Mouse (Mus musculus) stomach, embryonic 15.5 days (tissue): ENCODE data around the gene Ndufs8. TPM values are rescaled to one million over a fixed set of nuclear protein-coding genes. Genes with fewer than 3 reads are reported as not detected.
A peak's percentile ranks its signal among the peaks of the same experiment; 100 is the strongest.

Experiments
- ATAC-seq: fragments of 200-750 bp; cut with Nextera tagmentation; 2 replicates; pipeline ENCODE4 v1.8.0; 2017; ENCODE audit warnings: low read depth, moderate number of reproducible peaks, moderate TSS enrichment; ENCODE audit not compliant: insufficient read depth, low FRiP score
- H3K27ac ChIP-seq: fragments of 300-500 bp; sonication (generic); 2 replicates; pipeline ENCODE4 v1.5.1; 2015; ENCODE audit warnings: mild to moderate bottlenecking, inconsistent platforms
- H3K27me3 ChIP-seq: fragments of 300-500 bp; sonication (generic); replicated peaks from 2 replicates; pipeline ENCODE4 v1.6.1; 2015; ENCODE audit warnings: inconsistent platforms
- H3K36me3 ChIP-seq: fragments of 300-500 bp; sonication (generic); 2 replicates; pipeline ENCODE4 v1.6.1; 2015; ENCODE audit warnings: inconsistent platforms
- H3K4me1 ChIP-seq: fragments of 300-500 bp; sonication (generic); 2 replicates; pipeline ENCODE4 v1.6.1; 2015; ENCODE audit warnings: inconsistent platforms
- H3K4me2 ChIP-seq: fragments of 300-500 bp; sonication (generic); 2 replicates; pipeline ENCODE4 v1.6.1; 2015; ENCODE audit warnings: mild to moderate bottlenecking, inconsistent platforms
- H3K4me3 ChIP-seq: fragments of 300-500 bp; sonication (generic); replicated peaks from 2 replicates; pipeline ENCODE4 v1.5.1; 2015; ENCODE audit warnings: inconsistent platforms
- H3K9ac ChIP-seq: fragments of 300-500 bp; sonication (generic); 2 replicates; pipeline ENCODE4 v1.6.1; 2015; ENCODE audit warnings: inconsistent platforms
- H3K9me3 ChIP-seq: fragments of 300-500 bp; sonication (generic); 2 replicates; pipeline ENCODE4 v1.6.1; 2016; ENCODE audit warnings: inconsistent platforms
- WGBS: fragments of 180-500 bp; shearing (Covaris S2); methylation state at CpG from one replicate; pipeline ENCODE4 v1.1.7; 2015; 5-methylcytosine and 5-hydroxymethylcytosine counted together
- polyA plus RNA-seq: library from polyadenylated mRNA; unstranded; fragments of >200 nt; fragmentation: Nextera tagmentation; extraction: Ambion mirVana; gene quantifications from 2 replicates; pipeline ENCODE4 v1.2.1, GENCODE M21; 2015

Ndufs8 gene
- polyA plus RNA-seq, 1 experiment from 2014 or later: 320 TPM

GRCm38 (mm10) chr19:3914535-3914934 lies 2.0 kb upstream of the Ndufs8 start:
- Histone ChIP-seq H3K9me3 (no peaks in the 10 kb centered on the region), H3K9ac (no peak overlapping the region), H3K4me1 (peaks cover 14% of the 10 kb centered on the region), H3K4me2 (no peak overlapping the region), H3K36me3 (peaks cover 7% of the 10 kb centered on the region; the same call in 1 of the 2 replicates), H3K27me3 (no peaks in the 10 kb centered on the region), H3K4me3 (no peak overlapping the region), H3K27ac (no peak overlapping the region)
- 85% methylated on average over 5 of the region's 5 CpGs for WGBS
- no peak for ATAC-seq

DNA sequence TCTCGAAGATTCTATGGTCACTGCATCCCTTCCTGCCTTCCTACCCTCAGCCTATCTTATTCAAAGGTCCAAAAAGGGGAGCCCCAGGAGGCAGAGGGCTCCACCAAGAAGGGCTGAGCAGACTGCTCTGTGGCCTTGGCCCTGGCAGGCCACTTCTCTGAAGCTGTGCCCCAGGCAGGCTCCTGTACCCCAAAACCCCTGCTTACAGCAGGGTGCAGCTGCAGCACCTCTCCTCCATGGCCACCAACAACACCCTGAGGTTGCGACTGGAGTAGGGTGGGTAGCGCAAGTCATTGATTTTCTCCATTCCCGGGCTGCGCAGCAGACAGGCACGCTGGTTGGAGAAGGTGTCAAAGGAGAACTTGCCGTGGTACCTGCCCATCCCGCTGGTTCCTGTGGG lies 1.1 kb upstream of the Ndufs8 start:
- Histone ChIP-seq H3K4me2 (peak overlapping the region; percentile 69), H3K36me3 (peaks cover 15% of the 10 kb centered on the region), H3K4me3 (peak overlapping the region; percentile 78), H3K27me3 (no peaks in the 10 kb centered on the region), H3K27ac (no peak overlapping the region), H3K9ac (no peak overlapping the region; the same call in 1 of the 2 replicates), H3K4me1 (peaks cover 14% of the 10 kb centered on the region), H3K9me3 (no peaks in the 10 kb centered on the region)
- ATAC-seq: no peak
- WGBS: 84% methylated on average over 8 of the region's 8 CpGs

GRCm38 (mm10) chr19:3910206-3910605 lies 2.4 kb downstream of the Ndufs8 start:
- Histone ChIP-seq H3K4me2 (no peak overlapping the region), H3K4me1 (peaks cover 37% of the 10 kb centered on the region), H3K4me3 (no peak overlapping the region), H3K36me3 (peaks cover 18% of the 10 kb centered on the region), H3K9ac (no peak overlapping the region), H3K27ac (no peak overlapping the region), H3K27me3 (no peaks in the 10 kb centered on the region), H3K9me3 (no peaks in the 10 kb centered on the region)
- WGBS: 82% methylated on average over 5 of the region's 5 CpGs
- no peak for ATAC-seq

DNA sequence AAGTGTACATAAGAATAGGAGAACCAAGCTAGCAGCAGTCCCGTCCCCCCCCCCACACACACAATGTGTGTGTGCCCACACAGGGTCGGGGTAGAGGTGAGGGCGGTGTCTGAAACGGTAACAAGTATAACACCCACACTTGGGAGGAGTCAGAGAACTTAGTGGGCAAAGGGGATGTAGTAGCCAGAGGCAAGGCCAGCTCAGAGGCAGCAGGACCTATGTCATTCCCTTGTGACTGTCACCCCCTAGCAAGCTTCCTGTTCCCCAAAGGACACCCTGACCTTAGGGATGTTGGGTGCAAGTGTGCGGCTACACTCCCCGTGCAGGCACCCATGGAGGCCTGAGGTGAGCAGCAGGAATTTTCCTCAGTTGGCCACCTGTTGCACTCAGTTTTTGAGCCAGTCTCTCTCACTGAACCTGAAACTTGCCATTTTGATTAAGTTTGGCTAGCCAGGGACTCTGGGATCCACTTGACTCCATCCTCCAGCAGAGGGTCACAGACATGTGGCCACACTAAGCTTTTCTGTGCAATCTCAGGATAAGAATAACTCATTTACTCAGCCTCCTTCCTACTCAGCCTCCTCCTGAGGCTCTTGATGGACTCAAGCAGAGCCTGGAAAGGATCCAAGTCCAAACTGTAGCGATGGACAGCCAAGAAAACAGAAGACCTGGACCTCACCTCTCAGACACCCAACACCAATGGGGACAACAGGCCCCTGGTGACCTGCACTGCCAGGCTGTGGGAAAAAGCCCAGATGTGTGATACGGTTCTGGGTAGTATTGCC lies 4.5 kb downstream of the Ndufs8 start:
- no peaks in the 10 kb centered on the region for H3K27me3 ChIP-seq
- peak overlapping the region; percentile 90 for H3K4me2 ChIP-seq
- H3K27ac ChIP-seq: no peak overlapping the region; the same call in none of the 2 replicates
- no peaks in the 10 kb centered on the region for H3K9me3 ChIP-seq
- ATAC-seq: no peak
- WGBS: 75% methylated on average over 8 of the region's 8 CpGs
- peaks cover 24% of the 10 kb centered on the region for H3K36me3 ChIP-seq
- H3K4me3 ChIP-seq: peak overlapping the region; percentile 78
- peaks cover 41% of the 10 kb centered on the region for H3K4me1 ChIP-seq
- H3K9ac ChIP-seq: no peak overlapping the region

DNA sequence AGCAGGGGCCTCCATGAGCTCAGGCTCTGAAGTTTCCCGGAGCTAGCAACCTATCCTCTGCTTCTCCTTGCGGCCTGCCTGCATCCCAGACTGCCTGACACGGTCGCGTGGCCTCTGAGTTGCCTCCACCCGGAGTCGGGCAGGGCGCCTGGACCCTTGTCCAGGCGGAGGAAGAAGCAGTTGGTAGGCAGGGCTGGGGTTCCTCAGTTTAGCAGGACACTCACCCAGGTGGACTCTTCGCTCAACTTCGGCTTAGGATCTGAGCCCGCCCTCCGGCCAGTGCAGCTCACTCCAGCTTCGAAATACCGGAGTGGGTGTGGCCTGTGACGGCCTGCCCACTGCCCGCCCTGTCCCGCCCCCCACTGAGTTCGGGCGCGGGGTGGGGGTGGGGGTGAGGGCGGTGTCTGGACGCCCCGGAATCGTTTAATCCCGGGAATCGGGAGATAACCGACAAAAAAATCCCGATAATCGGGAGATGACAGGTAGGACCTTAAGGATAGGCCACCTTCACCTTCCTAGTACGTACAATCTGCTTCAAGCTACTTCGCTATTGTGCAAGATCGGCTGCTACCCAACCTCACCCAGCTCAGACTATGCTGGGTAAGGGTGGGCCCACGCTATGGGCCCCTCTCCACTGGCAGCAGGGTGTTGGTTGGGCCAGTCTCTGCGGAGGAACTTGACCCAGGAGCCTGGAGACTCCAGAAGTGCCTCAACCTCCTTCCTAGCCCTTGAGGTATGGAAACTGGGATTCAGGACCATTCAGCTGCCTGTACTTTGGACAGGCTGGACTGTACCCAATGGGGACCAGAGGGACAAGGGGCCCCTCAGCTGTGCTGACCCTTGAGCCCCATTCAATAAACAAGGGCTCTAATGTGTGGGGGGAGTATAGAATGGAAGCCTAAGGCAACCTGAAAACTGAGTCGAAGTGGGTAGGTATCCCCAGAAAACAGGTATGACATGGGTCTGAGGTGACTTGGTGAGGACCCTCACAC lies 5.5 kb downstream of the Ndufs8 start, which contains the start of gene Tcirg1:
Gene Tcirg1 (minus strand): TSS at position 339 of the 992 bp plus-strand sequence.
- ATAC-seq: peak; percentile 88
- 3% methylated on average over 36 of the region's 36 CpGs for WGBS
- Histone ChIP-seq H3K9me3 (no peaks in the 10 kb centered on the region), H3K27ac (peak within 1 kb of the TSS; percentile 84), H3K9ac (peak within 1 kb of the TSS; percentile 68), H3K4me3 (peak within 1 kb of the TSS; percentile 78), H3K36me3 (peaks cover 28% of the 10 kb centered on the region), H3K4me2 (peak within 1 kb of the TSS; percentile 90), H3K27me3 (no peaks in the 10 kb centered on the region), H3K4me1 (peaks cover 40% of the 10 kb centered on the region)

DNA sequence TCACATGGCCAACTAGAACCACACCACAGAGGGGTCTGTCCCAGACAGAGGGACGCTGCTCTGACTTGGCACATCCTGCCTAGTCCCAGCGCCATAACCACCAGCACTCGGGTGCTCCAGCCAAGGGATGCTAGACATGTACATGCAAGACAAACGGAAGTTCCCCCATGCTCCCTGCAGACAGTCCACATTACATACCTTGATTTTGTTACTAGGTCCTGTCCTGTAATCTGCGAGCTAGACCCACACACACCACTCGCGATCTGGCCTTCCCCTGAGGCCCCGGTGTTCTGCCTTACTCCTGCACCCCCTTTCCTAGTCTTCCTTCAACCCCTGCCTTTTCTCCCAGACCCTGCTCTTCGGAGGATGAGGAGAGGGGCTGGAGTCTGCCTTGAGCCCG lies 6.2 kb downstream of the Ndufs8 start:
- WGBS: 24% methylated on average over 10 of the region's 10 CpGs
- Histone ChIP-seq H3K4me1 (peaks cover 34% of the 10 kb centered on the region), H3K27ac (peak overlapping the region; percentile 84), H3K36me3 (peaks cover 28% of the 10 kb centered on the region), H3K9ac (peak overlapping the region; percentile 68), H3K4me2 (peak overlapping the region; percentile 90), H3K9me3 (no peaks in the 10 kb centered on the region), H3K27me3 (no peaks in the 10 kb centered on the region), H3K4me3 (peak overlapping the region; percentile 78)
- ATAC-seq: no peak

- 0 out of 2 replicates have a peak, but pooled peaks have one; percentile 2 for ATAC-seq
- peak overlapping the region; percentile 90 for H3K4me2 ChIP-seq
- no peaks in the 10 kb centered on the region for H3K9me3 ChIP-seq
- no peaks in the 10 kb centered on the region for H3K27me3 ChIP-seq
- peak overlapping the region; percentile 84 for H3K27ac ChIP-seq
- H3K4me1 ChIP-seq: peaks cover 34% of the 10 kb centered on the region
- H3K36me3 ChIP-seq: peaks cover 28% of the 10 kb centered on the region
- H3K4me3 ChIP-seq: peak overlapping the region; percentile 78
- WGBS: 29% methylated on average over 6 of the region's 6 CpGs
- peak overlapping the region; percentile 26; the same call in 1 of the 2 replicates for H3K9ac ChIP-seq
Measured at GRCm38 (mm10) chr19:3905261-3905969, 7.2 kb downstream of the Ndufs8 start.

- Histone ChIP-seq H3K27me3 (no peaks in the 10 kb centered on the region), H3K9me3 (no peaks in the 10 kb centered on the region), H3K9ac (no peak overlapping the region), H3K36me3 (peaks cover 25% of the 10 kb centered on the region), H3K4me1 (peaks cover 34% of the 10 kb centered on the region), H3K4me3 (no peak overlapping the region), H3K27ac (no peak overlapping the region), H3K4me2 (peak overlapping the region; percentile 90; the same call in 1 of the 2 replicates)
- ATAC-seq: no peak
- WGBS: 69% methylated on average over 10 of the region's 10 CpGs
Measured at GRCm38 (mm10) chr19:3904363-3904675, 8.3 kb downstream of the Ndufs8 start.

DNA sequence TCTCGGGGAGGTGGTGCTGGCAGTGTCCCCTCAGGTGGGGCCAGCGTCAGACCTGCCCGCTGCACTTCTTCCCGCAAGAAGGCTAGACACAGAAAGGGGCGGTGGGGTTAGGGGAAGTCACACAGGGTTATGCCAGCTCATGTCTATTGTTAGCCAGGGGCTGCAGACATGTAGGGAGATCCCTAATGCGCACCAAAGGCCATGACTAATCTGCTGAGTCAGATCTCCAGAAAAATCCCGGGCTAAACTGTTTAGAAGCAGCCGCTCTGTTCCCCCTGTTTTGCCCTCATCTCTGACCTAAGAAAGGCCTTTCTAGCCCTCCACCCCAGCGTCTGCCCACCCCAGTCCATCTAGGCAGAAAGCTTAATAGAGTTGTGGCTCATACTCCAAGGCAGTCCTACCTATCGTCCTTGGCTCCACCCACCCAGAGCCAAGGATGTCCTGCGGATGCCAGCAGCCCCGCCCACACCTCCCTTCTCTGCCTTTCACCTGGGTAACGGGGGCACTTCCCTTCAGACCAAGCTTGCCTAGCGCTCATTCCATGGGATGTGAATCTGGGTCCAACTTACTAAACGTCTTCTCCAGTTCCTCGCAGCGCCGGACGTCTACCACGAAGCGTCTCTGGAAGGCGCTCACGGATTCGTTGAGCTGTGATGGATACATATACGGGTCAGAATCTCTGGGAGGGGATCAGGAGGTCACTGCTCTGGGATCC lies 8.8 kb downstream of the Ndufs8 start:
- Histone ChIP-seq H3K4me2 (no peak overlapping the region), H3K36me3 (peaks cover 20% of the 10 kb centered on the region)

DNA sequence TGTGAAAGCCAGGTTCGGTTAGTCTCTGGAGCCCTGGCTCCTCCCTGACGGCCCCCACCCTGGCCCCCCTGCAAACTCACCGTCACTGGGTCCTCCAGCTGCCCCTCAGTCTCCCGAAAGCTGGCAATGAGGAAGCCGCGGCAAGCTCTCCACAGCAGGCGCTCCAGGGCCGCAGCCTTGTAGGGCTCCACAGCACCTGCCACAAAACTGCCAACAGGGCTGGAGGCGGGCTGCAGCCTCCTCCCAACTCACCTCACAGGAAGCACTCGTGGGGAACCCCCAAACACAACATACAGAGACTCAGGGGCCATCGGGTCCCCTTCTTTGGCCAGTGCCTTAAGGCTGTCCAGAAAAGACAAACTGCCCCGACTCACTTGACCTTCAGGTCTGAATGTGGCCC lies 9.6 kb downstream of the Ndufs8 start:
- Histone ChIP-seq H3K9me3 (no peaks in the 10 kb centered on the region), H3K27me3 (no peaks in the 10 kb centered on the region), H3K36me3 (peaks cover 16% of the 10 kb centered on the region), H3K4me1 (peaks cover 32% of the 10 kb centered on the region), H3K9ac (no peak overlapping the region), H3K4me2 (no peak overlapping the region), H3K4me3 (no peak overlapping the region), H3K27ac (no peak overlapping the region)
- ATAC-seq: no peak
- WGBS: 85% methylated on average over 12 of the region's 12 CpGs

More for the DNA sequence above, 8.8 kb downstream of the Ndufs8 start:
- 78% methylated on average over 25 of the region's 25 CpGs for WGBS
- peaks cover 34% of the 10 kb centered on the region for H3K4me1 ChIP-seq
- no peak overlapping the region for H3K27ac ChIP-seq
- ATAC-seq: no peak
- no peak overlapping the region for H3K4me3 ChIP-seq
- no peaks in the 10 kb centered on the region for H3K9me3 ChIP-seq
- H3K27me3 ChIP-seq: no peaks in the 10 kb centered on the region
- H3K9ac ChIP-seq: no peak overlapping the region

DNA sequence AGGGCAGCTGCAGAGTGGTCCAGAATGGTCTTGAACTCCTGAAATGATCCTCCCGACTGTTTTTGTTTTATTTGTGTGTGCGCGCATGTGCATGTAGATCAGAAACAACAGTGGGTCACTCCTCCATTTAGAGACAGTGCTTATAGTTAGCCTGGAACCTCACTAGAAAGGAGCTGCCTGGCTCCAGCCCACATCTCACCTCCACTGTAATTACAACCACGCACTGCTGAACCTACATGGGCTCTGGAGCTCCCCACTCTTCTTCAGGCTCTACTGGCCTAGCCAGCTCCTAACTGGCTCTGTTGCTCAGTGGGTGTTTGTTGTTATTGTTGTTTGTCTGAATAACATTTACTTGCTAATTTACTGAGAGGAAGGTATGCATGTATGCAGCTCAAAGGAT lies 13.0 kb downstream of the Ndufs8 start:
- Histone ChIP-seq H3K4me3 (no peak overlapping the region), H3K4me2 (no peak overlapping the region), H3K27me3 (no peaks in the 10 kb centered on the region), H3K9ac (no peak overlapping the region), H3K36me3 (peaks cover 28% of the 10 kb centered on the region), H3K9me3 (no peaks in the 10 kb centered on the region), H3K4me1 (peaks cover 6% of the 10 kb centered on the region; the same call in 1 of the 2 replicates), H3K27ac (no peak overlapping the region)
- ATAC-seq: no peak
- 92% methylated on average over 4 of the region's 4 CpGs for WGBS
